Mouse (Mus musculus) hindbrain, embryonic 14.5 days (tissue): ENCODE measurements around the gene Zbtb45. TPM values are rescaled to one million over a fixed set of nuclear protein-coding genes. Genes with fewer than 3 reads are reported as not detected.

Source experiments
- ATAC-seq: fragments of 200-750 bp; cut with Nextera tagmentation; 2 replicates; pipeline ENCODE4 v1.8.0; 2017; ENCODE audit warnings: moderate number of reproducible peaks, mild to moderate bottlenecking, moderate TSS enrichment, moderate library complexity; ENCODE audit not compliant: low FRiP score
- DNase-seq: peaks from one replicate; pipeline ENCODE4 v3.0.0-alpha.2; 2015; ENCODE audit warnings: low spot score
- H3K27ac ChIP-seq: fragments of 300-500 bp; sonication (generic); 2 replicates; pipeline ENCODE4 v1.5.1; 2014; ENCODE audit warnings: mild to moderate bottlenecking, moderate library complexity
- H3K27me3 ChIP-seq: fragments of 300-500 bp; sonication (generic); 2 replicates; pipeline ENCODE4 v1.6.1; 2014; ENCODE audit warnings: mild to moderate bottlenecking, low read length, mixed read lengths; ENCODE audit not compliant: control insufficient read depth, insufficient read depth
- H3K36me3 ChIP-seq: fragments of 300-500 bp; sonication (generic); replicated peaks from 2 replicates; pipeline ENCODE4 v1.6.1; 2014; ENCODE audit not compliant: control insufficient read depth, insufficient read depth
- H3K4me1 ChIP-seq: fragments of 300-500 bp; sonication (generic); replicated peaks from 2 replicates; pipeline ENCODE4 v1.6.1; 2014; ENCODE audit warnings: antibody characterized with exemption, low read length, mixed read lengths; ENCODE audit not compliant: control insufficient read depth, insufficient read depth
- H3K4me2 ChIP-seq: fragments of 300-500 bp; sonication (generic); replicated peaks from 2 replicates; pipeline ENCODE4 v1.6.1; 2014; ENCODE audit warnings: mild to moderate bottlenecking, moderate library complexity
- H3K4me3 ChIP-seq: fragments of 300-500 bp; sonication (generic); replicated peaks from 2 replicates; pipeline ENCODE4 v1.5.1; 2014; ENCODE audit warnings: mild to moderate bottlenecking, low read length
- H3K9ac ChIP-seq: fragments of 300-500 bp; sonication (generic); 2 replicates; pipeline ENCODE4 v1.6.1; 2014
- H3K9me3 ChIP-seq: fragments of 300-500 bp; sonication (generic); 2 replicates; pipeline ENCODE4 v1.6.1; 2016; ENCODE audit warnings: low read length; ENCODE audit not compliant: control insufficient read depth
- WGBS: fragments of 180-500 bp; shearing (Covaris S2); extraction: QIAGEN DNeasy Blood & Tissue Kit; methylation state at CpG from one replicate; pipeline ENCODE4 v1.1.7; 2014; 5-methylcytosine and 5-hydroxymethylcytosine counted together
- polyA plus RNA-seq: library from polyadenylated mRNA; unstranded; fragments of >200 nt; fragmentation: Nextera tagmentation; extraction: Ambion mirVana; gene quantifications from 2 replicates; pipeline ENCODE4 v1.2.1, GENCODE M21; 2014

The Zbtb45 gene
- polyA plus RNA-seq, 1 experiment from 2014 or later: 37.9 TPM

GRCm38 (mm10) chr7:12992222-12992621 is 17.6 kb downstream of the Zbtb45 start:
- Histone ChIP-seq H3K27me3 (no peaks in the 10 kb centered on the region), H3K4me1 (no peaks in the 10 kb centered on the region), H3K4me2 (no peak overlapping the region), H3K4me3 (no peak overlapping the region), H3K36me3 (no peaks in the 10 kb centered on the region), H3K9ac (no peak overlapping the region), H3K9me3 (no peaks in the 10 kb centered on the region), H3K27ac (no peak overlapping the region)
- ATAC-seq: no peak
- DNase-seq: no peak
- 6% methylated on average over 3 of the region's 3 CpGs for WGBS

GRCm38 (mm10) chr7:12987409-12988189 is 22.2 kb downstream of the Zbtb45 start:
- no peaks in the 10 kb centered on the region for H3K9me3 ChIP-seq
- H3K27me3 ChIP-seq: no peaks in the 10 kb centered on the region
- H3K36me3 ChIP-seq: 0 out of 2 replicates have a peak, but pooled peaks cover 5% of the 10 kb centered on the region
- ATAC-seq (no peak), DNase-seq (no peak)
- WGBS: 86% methylated on average over 8 of the region's 8 CpGs
- no peak overlapping the region for H3K27ac ChIP-seq
- no peak overlapping the region for H3K4me3 ChIP-seq
- H3K9ac ChIP-seq: no peak overlapping the region
- H3K4me2 ChIP-seq: no peak overlapping the region
- H3K4me1 ChIP-seq: no peaks in the 10 kb centered on the region

GRCm38 (mm10) chr7:12986906-12987305 is 22.9 kb downstream of the Zbtb45 start:
- H3K27me3 ChIP-seq: no peaks in the 10 kb centered on the region
- no peaks in the 10 kb centered on the region for H3K9me3 ChIP-seq
- no peak overlapping the region for H3K4me2 ChIP-seq
- ATAC-seq (no peak), DNase-seq (no peak)
- no peak overlapping the region for H3K27ac ChIP-seq
- H3K4me3 ChIP-seq: no peak overlapping the region
- H3K9ac ChIP-seq: no peak overlapping the region
- H3K4me1 ChIP-seq: no peaks in the 10 kb centered on the region
- 0 out of 2 replicates have a peak, but pooled peaks cover 6% of the 10 kb centered on the region for H3K36me3 ChIP-seq
- WGBS: 88% methylated on average over 8 of the region's 8 CpGs

GRCm38 (mm10) chr7:12985724-12986123 is 24.1 kb downstream of the Zbtb45 start:
- H3K9ac ChIP-seq: no peak overlapping the region
- ATAC-seq (no peak), DNase-seq (no peak)
- WGBS: 94% methylated on average over 1 of the region's 1 CpGs
- H3K36me3 ChIP-seq: 0 out of 2 replicates have a peak, but pooled peaks cover 6% of the 10 kb centered on the region
- H3K4me3 ChIP-seq: no peak overlapping the region
- H3K27me3 ChIP-seq: no peaks in the 10 kb centered on the region
- H3K27ac ChIP-seq: no peak overlapping the region
- no peaks in the 10 kb centered on the region for H3K4me1 ChIP-seq
- no peaks in the 10 kb centered on the region for H3K9me3 ChIP-seq
- no peak overlapping the region for H3K4me2 ChIP-seq

GRCm38 (mm10) chr7:12980291-12980690 is 29.5 kb downstream of the Zbtb45 start:
- ATAC-seq: no peak

GRCm38 (mm10) chr7:12979776-12980175 is 30.1 kb downstream of the Zbtb45 start:
- DNase-seq (no peak), ATAC-seq (no peak)

More at GRCm38 (mm10) chr7:12980291-12980690, 29.5 kb downstream of the Zbtb45 start:
- no peak overlapping the region for H3K27ac ChIP-seq
- H3K9ac ChIP-seq: no peak overlapping the region
- H3K4me2 ChIP-seq: no peak overlapping the region
- DNase-seq: no peak
- no peak overlapping the region for H3K4me3 ChIP-seq
- WGBS: 94% methylated on average over 7 of the region's 7 CpGs
- no peaks in the 10 kb centered on the region for H3K27me3 ChIP-seq
- H3K36me3 ChIP-seq: 0 out of 2 replicates have a peak, but pooled peaks cover 6% of the 10 kb centered on the region
- H3K4me1 ChIP-seq: peaks cover 14% of the 10 kb centered on the region
- no peaks in the 10 kb centered on the region for H3K9me3 ChIP-seq

GRCm38 (mm10) chr7:12978931-12979722 is 30.7 kb downstream of the Zbtb45 start:
- no peak for DNase-seq
- Histone ChIP-seq H3K4me3 (no peak overlapping the region; the same call in 1 of the 2 replicates), H3K4me1 (peaks cover 14% of the 10 kb centered on the region), H3K27ac (peak overlapping the region; percentile 92; the same call in 1 of the 2 replicates), H3K4me2 (peak overlapping the region; percentile 85), H3K27me3 (no peaks in the 10 kb centered on the region), H3K9ac (peak overlapping the region; percentile 70), H3K9me3 (no peaks in the 10 kb centered on the region), H3K36me3 (0 out of 2 replicates have a peak, but pooled peaks cover 6% of the 10 kb centered on the region)
- WGBS: 85% methylated on average over 18 of the region's 18 CpGs
- ATAC-seq: no peak

More at GRCm38 (mm10) chr7:12979776-12980175, 30.1 kb downstream of the Zbtb45 start:
- H3K9me3 ChIP-seq: no peaks in the 10 kb centered on the region
- no peak overlapping the region for H3K9ac ChIP-seq
- H3K27ac ChIP-seq: no peak overlapping the region
- H3K4me1 ChIP-seq: peaks cover 14% of the 10 kb centered on the region
- no peak overlapping the region for H3K4me3 ChIP-seq
- no peaks in the 10 kb centered on the region for H3K27me3 ChIP-seq
- 0 out of 2 replicates have a peak, but pooled peaks cover 6% of the 10 kb centered on the region for H3K36me3 ChIP-seq
- no peak overlapping the region for H3K4me2 ChIP-seq
- 80% methylated on average over 6 of the region's 6 CpGs for WGBS

GRCm38 (mm10) chr7:12977682-12978389 is 32.0 kb downstream of the Zbtb45 start, which contains the start of gene Zfp446:
Gene Zfp446 (plus strand): TSS chr7:12977848.
- WGBS: under 1% methylated on average over 49 of the region's 49 CpGs
- peak; percentile 97 for DNase-seq
- H3K4me1 ChIP-seq: peaks cover 14% of the 10 kb centered on the region
- H3K4me3 ChIP-seq: peak within 1 kb of the TSS; percentile 48
- no peaks in the 10 kb centered on the region for H3K27me3 ChIP-seq
- H3K27ac ChIP-seq: peak within 1 kb of the TSS; percentile 92
- H3K36me3 ChIP-seq: peaks cover 11% of the 10 kb centered on the region
- peak within 1 kb of the TSS; percentile 70 for H3K9ac ChIP-seq
- H3K4me2 ChIP-seq: peak within 1 kb of the TSS; percentile 85
- no peaks in the 10 kb centered on the region for H3K9me3 ChIP-seq
- peak; percentile 99 for ATAC-seq
